Mouse (Mus musculus): ENCODE results near the gene Tmtc1.

The Tmtc1 gene

GRCm38 (mm10) chr6:148373444-148373843 is 70.7 kb downstream of the Tmtc1 start:
- no peak for DNase-seq (ENCODE audit: low spot score in 2 of 2)

GRCm38 (mm10) chr6:148371223-148371622 is 73.0 kb downstream of the Tmtc1 start:
- DNase-seq (ENCODE audit: low spot score in 2 of 2), result no peak

GRCm38 (mm10) chr6:148367094-148367539 is 77.1 kb downstream of the Tmtc1 start:
- no peak for DNase-seq (ENCODE audit: low spot score in 2 of 2)

DNA sequence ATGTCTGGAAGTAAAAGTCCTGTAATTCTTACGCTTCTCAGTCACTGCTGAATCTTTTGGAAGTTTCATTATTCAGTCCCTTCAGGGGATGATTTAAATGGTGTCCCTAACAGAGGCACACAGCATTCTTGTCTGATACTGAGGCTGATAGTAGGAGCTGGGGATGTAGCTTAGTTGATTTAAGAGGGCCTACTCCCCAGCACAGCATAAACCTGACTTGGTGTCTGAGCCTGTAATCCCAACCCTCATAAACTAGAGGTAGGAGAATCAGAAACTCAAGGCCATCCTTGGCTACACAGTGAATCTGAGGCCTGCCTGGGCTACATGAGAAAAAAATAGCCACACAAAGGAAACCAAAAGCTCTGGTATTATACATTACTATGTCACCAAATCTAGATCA is 77.6 kb downstream of the Tmtc1 start:
- DNase-seq (ENCODE audit: low spot score in 2 of 2), result no peak

DNA sequence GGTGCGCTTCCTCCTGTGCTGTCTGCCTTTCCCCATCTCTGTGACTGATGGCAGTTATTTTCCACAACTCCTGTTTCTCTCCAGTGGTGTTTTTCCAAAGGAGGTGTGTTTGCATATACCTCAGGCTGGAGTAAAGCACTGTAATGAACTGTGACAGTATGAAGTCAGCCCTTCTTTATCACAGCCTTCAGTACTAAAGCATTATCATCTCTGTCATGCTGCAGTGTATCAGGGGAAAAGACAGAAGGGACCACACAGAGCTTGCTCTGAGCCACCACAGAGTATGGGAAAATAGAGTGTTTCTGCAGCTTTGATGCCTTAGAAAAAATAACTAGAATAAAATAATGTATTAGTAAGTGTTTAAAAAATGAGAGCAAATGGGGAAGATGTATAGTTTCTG is 81.0 kb downstream of the Tmtc1 start:
- no peak for DNase-seq (ENCODE audit: low spot score in 2 of 2)

DNA sequence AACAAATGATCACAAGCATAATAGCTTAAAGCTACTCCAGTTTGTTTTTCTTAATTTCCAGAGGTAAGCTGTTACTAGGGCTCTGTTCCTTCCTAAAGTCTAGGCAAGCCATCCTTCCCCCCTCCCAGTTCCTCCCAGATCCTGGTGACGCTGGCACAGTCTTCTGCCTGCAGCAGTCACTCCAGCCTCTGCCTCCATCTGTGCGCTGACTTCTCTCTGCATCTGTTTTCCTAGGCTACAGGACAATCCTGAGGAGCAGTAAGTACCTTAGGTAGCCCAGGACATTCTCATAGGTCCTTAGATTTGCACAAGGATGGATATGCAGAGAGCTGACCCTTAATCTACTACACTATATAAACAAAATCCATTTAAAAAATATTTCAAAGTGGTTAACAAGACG is 81.7 kb downstream of the Tmtc1 start:
- peak; percentile 41 to 58 for DNase-seq (ENCODE audit: low spot score in 2 of 2)

GRCm38 (mm10) chr6:148359348-148359905 is 84.8 kb downstream of the Tmtc1 start:
- DNase-seq (ENCODE audit: low spot score in 2 of 2), result no peak

DNA sequence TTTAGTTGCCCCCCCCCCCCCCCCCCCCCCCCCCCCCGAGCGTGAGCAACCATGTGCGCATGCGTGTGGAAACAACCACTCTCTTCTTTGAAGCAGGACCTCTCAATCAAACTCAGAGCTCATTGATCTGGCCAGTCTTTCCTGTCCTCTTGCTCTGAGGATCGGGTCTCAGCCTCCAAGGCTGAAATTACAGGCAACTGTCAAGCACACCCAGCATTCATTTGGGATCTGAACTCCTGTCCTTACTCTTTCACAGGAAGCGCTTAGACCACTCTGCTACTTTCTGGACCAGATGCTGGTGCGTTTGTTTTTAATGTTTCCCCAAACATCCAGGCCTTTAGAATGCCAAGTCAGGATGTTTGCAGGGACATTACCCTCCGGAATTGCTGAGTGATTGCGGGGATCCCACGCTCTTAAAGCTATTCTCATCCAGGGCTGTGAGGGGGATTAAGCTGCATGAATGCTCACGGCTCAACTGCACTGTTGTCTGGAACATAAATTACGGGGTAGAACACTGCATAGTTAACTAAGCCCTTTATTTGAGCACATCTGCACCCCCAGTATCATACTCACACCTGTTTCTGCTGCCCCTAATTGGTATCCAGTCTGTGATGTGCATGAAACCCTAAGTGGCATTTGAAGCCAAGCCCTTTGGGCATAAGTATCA is 85.5 kb downstream of the Tmtc1 start:
- no peak for DNase-seq (ENCODE audit: low spot score in 2 of 2)

- DNase-seq (ENCODE audit: low spot score in 2 of 2), result no peak
These were observed 88.0 kb downstream of the Tmtc1 start for GRCm38 (mm10) chr6:148356141-148356540.

- DNase-seq (ENCODE audit: low spot score in 2 of 2), result no peak
These were observed 89.4 kb downstream of the Tmtc1 start for GRCm38 (mm10) chr6:148354509-148355474.

GRCm38 (mm10) chr6:148354151-148354508 is 90.1 kb downstream of the Tmtc1 start:
- DNase-seq (ENCODE audit: low spot score in 2 of 2), result no peak

GRCm38 (mm10) chr6:148345001-148345400 is 99.2 kb downstream of the Tmtc1 start:
- no peak for DNase-seq (ENCODE audit: low spot score in 2 of 2)

- no peak for DNase-seq (ENCODE audit: low spot score in 2 of 2)
These were observed 102.0 kb downstream of the Tmtc1 start for GRCm38 (mm10) chr6:148342191-148342590.

DNA sequence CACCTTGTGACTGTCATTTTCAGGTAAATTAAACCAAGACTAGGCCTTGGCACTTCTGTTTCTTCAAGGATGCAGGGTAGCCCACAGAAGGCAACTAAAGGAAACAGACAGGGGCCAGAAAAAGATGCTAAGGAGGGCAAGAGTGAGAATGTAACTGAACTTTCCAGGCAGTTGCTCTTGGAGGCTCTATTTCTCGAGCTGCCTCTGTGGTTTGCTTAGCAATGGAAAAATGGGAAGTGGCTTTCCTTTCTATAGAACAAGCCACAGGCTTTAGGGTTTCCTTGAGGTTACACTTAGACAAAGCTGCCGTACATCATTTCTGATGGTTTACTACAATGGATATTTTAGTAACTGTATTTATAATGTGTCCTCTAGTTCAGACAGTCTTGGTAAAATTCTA is 102.4 kb downstream of the Tmtc1 start:
- DNase-seq (ENCODE audit: low spot score in 2 of 2), result no peak

DNA sequence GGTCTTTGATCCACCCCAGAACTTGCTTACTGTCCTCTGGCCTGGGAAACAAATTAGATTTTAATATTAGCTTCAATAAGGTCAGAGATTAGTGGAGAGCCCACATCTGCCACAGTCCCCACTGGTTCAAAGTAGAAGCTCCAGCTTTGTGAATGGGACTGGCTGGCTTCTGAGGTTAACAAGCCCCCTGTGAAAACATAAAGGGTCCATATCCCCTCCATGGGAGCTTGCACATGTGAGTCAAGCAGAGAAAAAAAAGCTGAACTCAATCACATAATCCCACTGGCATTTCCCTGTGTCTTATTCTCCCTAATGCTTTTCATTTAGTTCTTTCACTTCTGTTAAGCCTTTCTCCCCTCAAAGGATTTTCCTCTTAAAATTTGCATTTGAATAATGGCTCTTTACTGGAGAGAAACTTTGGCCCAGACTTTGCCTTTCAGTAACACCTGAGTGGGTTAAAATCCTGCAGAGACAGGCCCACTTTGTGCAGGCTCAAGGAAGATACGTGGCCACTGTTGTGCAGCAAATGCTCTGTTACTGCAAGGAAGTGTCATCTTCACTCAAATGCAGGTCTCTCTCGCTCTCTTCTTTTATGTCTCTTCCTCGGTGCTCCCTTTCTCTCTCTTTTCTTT is 105.7 kb downstream of the Tmtc1 start:
- DNase-seq (ENCODE audit: low spot score in 2 of 2), result no peak

DNA sequence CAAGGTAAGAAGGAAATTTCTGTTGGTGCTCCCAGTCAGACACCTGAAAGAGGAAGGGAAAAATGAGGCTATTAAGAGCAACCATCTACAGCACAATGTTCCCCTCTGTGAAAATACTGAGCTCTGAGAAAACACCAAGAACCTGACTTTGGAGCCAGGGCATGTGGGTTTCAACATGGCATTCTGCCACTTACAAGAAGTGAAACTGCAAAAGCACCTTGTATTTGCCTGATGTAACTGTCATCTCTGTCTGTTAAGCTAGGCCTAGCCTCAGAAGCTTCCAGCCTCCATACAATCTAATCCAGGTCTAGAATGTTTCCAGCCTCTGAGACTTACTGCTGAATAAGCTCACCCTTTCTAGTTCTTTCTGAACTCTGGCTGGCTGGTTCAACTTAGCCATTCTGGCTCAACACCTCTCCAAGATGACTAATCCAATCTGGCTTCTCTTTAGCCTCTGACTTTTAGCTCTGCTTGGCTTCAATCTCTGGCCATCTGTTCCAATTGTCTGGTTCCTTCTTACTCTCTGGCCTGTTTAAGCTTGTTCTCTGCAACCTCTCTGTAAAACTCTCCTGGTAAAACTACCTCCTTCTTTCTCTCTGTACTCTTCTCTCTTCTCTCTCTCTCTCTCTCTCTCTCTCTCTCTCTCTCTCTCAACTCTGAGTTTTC is 107.8 kb downstream of the Tmtc1 start:
- no peak for DNase-seq (ENCODE audit: low spot score in 2 of 2)

- no peak for DNase-seq (ENCODE audit: low spot score in 2 of 2)
These were observed 112.3 kb downstream of the Tmtc1 start for GRCm38 (mm10) chr6:148331916-148332315.

DNA sequence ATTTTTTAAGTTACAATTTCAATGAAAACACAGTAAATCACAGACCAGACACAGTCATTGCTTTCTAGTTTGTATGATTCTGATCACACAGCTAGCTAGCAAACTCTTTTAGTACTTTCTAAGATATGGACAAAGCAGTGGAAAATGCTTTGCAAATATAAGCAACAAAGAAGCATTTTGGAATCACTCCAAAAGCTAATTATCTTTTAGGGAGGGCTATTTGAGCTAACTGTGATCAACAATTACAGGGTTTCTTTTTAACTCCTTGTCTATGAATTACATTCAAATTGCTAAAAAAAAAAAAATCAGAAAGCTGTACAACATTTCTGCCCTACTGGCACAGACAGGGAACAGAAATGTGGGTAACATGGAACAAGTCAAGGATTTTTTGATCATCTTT is 114.2 kb downstream of the Tmtc1 start:
- DNase-seq (ENCODE audit: low spot score in 2 of 2), result no peak

DNA sequence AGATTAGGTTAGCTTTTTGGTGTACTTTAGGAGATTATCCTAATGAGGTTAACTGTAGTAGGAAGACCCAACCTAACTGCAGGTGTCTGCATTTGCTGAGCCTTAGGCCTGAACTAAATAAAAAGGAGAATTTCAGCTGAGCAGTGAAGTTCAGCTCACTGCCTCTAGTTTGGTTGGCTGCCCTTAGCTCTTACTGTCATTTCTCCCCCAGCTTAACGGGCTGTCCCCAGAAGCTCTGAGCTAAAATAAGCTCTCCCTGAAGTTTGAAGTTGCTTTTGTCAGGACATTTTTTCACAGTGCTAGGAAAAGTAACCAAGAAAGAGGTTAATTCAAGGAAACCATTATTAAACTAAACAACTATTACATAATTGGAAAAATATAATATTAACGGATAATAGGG is 115.3 kb downstream of the Tmtc1 start:
- DNase-seq (ENCODE audit: low spot score in 2 of 2), result no peak

- DNase-seq (ENCODE audit: low spot score in 2 of 2), result no peak
These were observed 116.1 kb downstream of the Tmtc1 start for GRCm38 (mm10) chr6:148328130-148328529.

DNA sequence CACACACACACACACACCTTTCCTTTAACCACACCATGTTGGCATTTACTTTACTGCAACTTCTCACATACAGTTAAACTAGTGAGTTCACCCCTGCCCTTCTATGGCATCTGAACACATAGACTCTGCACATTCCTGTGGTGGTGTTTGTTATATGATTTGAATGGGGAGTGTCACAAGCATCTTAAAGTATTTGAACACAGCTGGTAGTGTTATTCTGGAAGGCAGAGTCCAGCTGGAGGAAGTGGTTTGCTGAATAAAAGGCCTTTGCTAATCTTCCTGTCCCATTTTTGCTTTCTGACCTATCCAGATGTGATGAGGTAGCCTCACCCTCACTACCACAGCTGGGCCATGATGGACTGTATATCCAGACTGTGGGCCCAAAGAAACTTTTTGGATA is 125.5 kb downstream of the Tmtc1 start:
- no peak for DNase-seq (ENCODE audit: low spot score in 2 of 2)

Measured in right cerebral cortex, postnatal 36 days (tissue).